In the genomic region with DNA sequence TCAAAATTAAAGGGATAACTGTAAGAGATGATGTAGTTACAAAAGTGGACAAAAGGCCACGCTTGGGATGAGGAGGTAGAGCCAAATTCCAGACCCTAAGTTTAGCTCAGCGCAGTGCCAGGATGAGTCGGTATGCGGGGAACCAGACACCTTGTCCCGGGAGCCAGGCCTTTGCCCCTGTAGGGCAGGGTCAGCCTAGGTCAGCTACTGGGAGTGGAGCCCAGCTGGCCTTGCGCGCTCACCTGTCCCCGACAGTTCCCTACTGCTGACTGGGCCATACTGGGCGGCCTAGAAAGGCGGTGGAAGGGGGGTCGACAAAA, we compare ENCODE assay signal across 8 mouse cellular contexts. TPM values are rescaled to one million over a fixed set of nuclear protein-coding genes. Genes with fewer than 3 reads are reported as not detected.
DNase-seq lines count a peak whose midpoint lies in the region; ATAC-seq and TF ChIP-seq lines count a peak whose summit lies in the region.

No protein-coding gene starts in this region.

- peak overlapping the region; percentile 79 for H3K4me3 ChIP-seq in embryonic facial prominence, embryonic 11.5 days (ENCODE audit: low read depth, low read length)
- peak overlapping the region; percentile 86 for H3K4me3 ChIP-seq in hindbrain, embryonic 13.5 days
- peak overlapping the region; percentile 69 for H3K4me3 ChIP-seq in liver, postnatal 0 days (ENCODE audit: low read depth, low read length)

- no peaks in the 10 kb centered on the region for H3K27me3 ChIP-seq in embryonic facial prominence, embryonic 11.5 days (ENCODE audit: control insufficient read depth, insufficient read depth, low read length)
- peaks cover 33% of the 10 kb centered on the region for H3K27me3 ChIP-seq in hindbrain, embryonic 13.5 days
- 0 out of 2 replicates have a peak, but pooled peaks cover 11% of the 10 kb centered on the region for H3K27me3 ChIP-seq in liver, postnatal 0 days (ENCODE audit: insufficient read depth, low read length)

- TF ChIP-seq CTCF in liver, postnatal 0 days (IDR thresholded peaks at IDR 0.05; ENCODE audit: low read depth) = no peak

- TF ChIP-seq EP300 in liver, postnatal 0 days (IDR thresholded peaks at IDR 0.05; ENCODE audit: low read depth) = no peak

- no peak overlapping the region; the same call in 1 of the 2 replicates for H3K9ac ChIP-seq in embryonic facial prominence, embryonic 11.5 days (replicated peaks; ENCODE audit: low read length)
- H3K9ac ChIP-seq in hindbrain, embryonic 13.5 days = peak overlapping the region; percentile 85
- peak overlapping the region; percentile 74 for H3K9ac ChIP-seq in liver, postnatal 0 days (replicated peaks)

- no peak for DNase-seq in cerebellum, postnatal 10 days
- DNase-seq in embryonic facial prominence, embryonic 11.5 days (ENCODE audit: low spot score) = no peak
- DNase-seq in liver, postnatal 0 days = peak; percentile 54
- DNase-seq in right cerebral cortex, postnatal 14 days = no peak
- DNase-seq in spleen, postnatal 36 days (ENCODE audit: low spot score in 2 of 2) = no peak
- no peak for DNase-seq in right cerebral cortex, adult 18-20 months

- no peak overlapping the region for H3K27ac ChIP-seq in embryonic facial prominence, embryonic 11.5 days (replicated peaks; ENCODE audit: low read depth, low read length)
- peak overlapping the region; percentile 78; the same call in 1 of the 2 replicates for H3K27ac ChIP-seq in hindbrain, embryonic 13.5 days
- H3K27ac ChIP-seq in liver, postnatal 0 days (ENCODE audit: low read depth) = 0 out of 2 replicates have a peak overlapping the region, but pooled peaks have one; percentile 62

- WGBS in embryonic facial prominence, embryonic 11.5 days = 8% methylated on average over 11 of the region's 11 CpGs
- WGBS in hindbrain, embryonic 13.5 days = 6% methylated on average over 11 of the region's 11 CpGs
- 19% methylated on average over 11 of the region's 11 CpGs for WGBS in liver, postnatal 0 days (ENCODE audit: insufficient replicate concordance)

- no peaks in the 10 kb centered on the region; the same call in 1 of the 2 replicates for H3K4me1 ChIP-seq in embryonic facial prominence, embryonic 11.5 days (ENCODE audit: control insufficient read depth, insufficient read depth, low read length)
- H3K4me1 ChIP-seq in hindbrain, embryonic 13.5 days (replicated peaks) = peaks cover 12% of the 10 kb centered on the region; the same call in 1 of the 2 replicates
- peaks cover 16% of the 10 kb centered on the region for H3K4me1 ChIP-seq in liver, postnatal 0 days (ENCODE audit: insufficient read depth)

- peak; percentile 52; the same call in 1 of the 2 replicates for ATAC-seq in cerebellum, adult (ENCODE audit: insufficient number of reproducible peaks, low FRiP score, low TSS enrichment)
- ATAC-seq in embryonic facial prominence, embryonic 11.5 days (replicated peaks; ENCODE audit: insufficient number of reproducible peaks, low FRiP score, low TSS enrichment, low read depth) = no peak
- ATAC-seq in hindbrain, embryonic 13.5 days (ENCODE audit: low FRiP score) = 0 out of 2 replicates have a peak, but pooled peaks have one; percentile 2
- ATAC-seq in liver, postnatal 0 days = peak; percentile 40

- peak overlapping the region; percentile 91 for H3K4me2 ChIP-seq in embryonic facial prominence, embryonic 11.5 days (ENCODE audit: low read depth, low read length)
- H3K4me2 ChIP-seq in hindbrain, embryonic 13.5 days = peak overlapping the region; percentile 85
- peak overlapping the region; percentile 100 for H3K4me2 ChIP-seq in liver, postnatal 0 days (ENCODE audit: low read depth, low read length)

- no peaks in the 10 kb centered on the region for H3K36me3 ChIP-seq in embryonic facial prominence, embryonic 11.5 days (replicated peaks; ENCODE audit: control insufficient read depth, insufficient read depth, low read depth, low read length)
- H3K36me3 ChIP-seq in hindbrain, embryonic 13.5 days = no peaks in the 10 kb centered on the region
- no peaks in the 10 kb centered on the region for H3K36me3 ChIP-seq in liver, postnatal 0 days (replicated peaks; ENCODE audit: insufficient read depth, low read length)

- H3K9me3 ChIP-seq in embryonic facial prominence, embryonic 11.5 days (replicated peaks; ENCODE audit: control insufficient read depth, low read length) = no peaks in the 10 kb centered on the region
- H3K9me3 ChIP-seq in hindbrain, embryonic 13.5 days = no peaks in the 10 kb centered on the region
- no peaks in the 10 kb centered on the region for H3K9me3 ChIP-seq in liver, postnatal 0 days (ENCODE audit: low read length)

RNA-seq across cellular contexts. Expression of gene Gm12184, which starts 10.5 kb away (rescaled TPM):
- 7.7 and 14.0 TPM in 2 replicates for polyA plus RNA-seq in embryonic facial prominence, embryonic 11.5 days (2014; fragmentation: Nextera tagmentation; extraction: Ambion mirVana)
- 2.8 and 4.4 TPM in 2 replicates for polyA plus RNA-seq in hindbrain, embryonic 13.5 days (2015; fragmentation: Nextera tagmentation; extraction: Ambion mirVana)
- 4.9 and 5.0 TPM in 2 replicates for polyA plus RNA-seq in liver, postnatal 0 days (2015; fragmentation: Nextera tagmentation; extraction: Ambion mirVana)

RNA-seq across cellular contexts. Expression of gene Trim7, which starts 11.0 kb away (rescaled TPM):
- 0.27 and 0.33 TPM in 2 replicates for polyA plus RNA-seq in embryonic facial prominence, embryonic 11.5 days (2014; fragmentation: Nextera tagmentation; extraction: Ambion mirVana)
- 1.0 and 2.8 TPM in 2 replicates for polyA plus RNA-seq in hindbrain, embryonic 13.5 days (2015; fragmentation: Nextera tagmentation; extraction: Ambion mirVana)
- polyA plus RNA-seq in liver, postnatal 0 days (2015; fragmentation: Nextera tagmentation; extraction: Ambion mirVana) = 0.48 and 0.52 TPM in 2 replicates

RNA-seq across cellular contexts. Expression of gene Trim41, which starts 19.8 kb away (rescaled TPM):
- polyA plus RNA-seq in embryonic facial prominence, embryonic 11.5 days (2014; fragmentation: Nextera tagmentation; extraction: Ambion mirVana) = 3.2 and 3.8 TPM in 2 replicates
- 7.5 TPM in 2 replicates for polyA plus RNA-seq in hindbrain, embryonic 13.5 days (2015; fragmentation: Nextera tagmentation; extraction: Ambion mirVana)
- 2.2 and 2.3 TPM in 2 replicates for polyA plus RNA-seq in liver, postnatal 0 days (2015; fragmentation: Nextera tagmentation; extraction: Ambion mirVana)

RNA-seq across cellular contexts. Expression of gene Irgm1, which starts 34.5 kb away (rescaled TPM):
- 2.0 and 2.8 TPM in 2 replicates for polyA plus RNA-seq in embryonic facial prominence, embryonic 11.5 days (2014; fragmentation: Nextera tagmentation; extraction: Ambion mirVana)
- 2.7 and 2.8 TPM in 2 replicates for polyA plus RNA-seq in hindbrain, embryonic 13.5 days (2015; fragmentation: Nextera tagmentation; extraction: Ambion mirVana)
- 42.7 and 44.1 TPM in 2 replicates for polyA plus RNA-seq in liver, postnatal 0 days (2015; fragmentation: Nextera tagmentation; extraction: Ambion mirVana)

RNA-seq across cellular contexts. Expression of gene Rack1, which starts 36.8 kb away (rescaled TPM):
- 755 and 775 TPM in 2 replicates for polyA plus RNA-seq in embryonic facial prominence, embryonic 11.5 days (2014; fragmentation: Nextera tagmentation; extraction: Ambion mirVana)
- 444 and 448 TPM in 2 replicates for polyA plus RNA-seq in hindbrain, embryonic 13.5 days (2015; fragmentation: Nextera tagmentation; extraction: Ambion mirVana)
- polyA plus RNA-seq in liver, postnatal 0 days (2015; fragmentation: Nextera tagmentation; extraction: Ambion mirVana) = 397 and 398 TPM in 2 replicates
